Mouse (Mus musculus): ENCODE results near the gene Cep112.
"Not testable (repeated sequence)": the region's sequence is repeated elsewhere in the genome, so short reads cannot be mapped to it uniquely, and the experiment has no call there.

Gene Cep112

DNA sequence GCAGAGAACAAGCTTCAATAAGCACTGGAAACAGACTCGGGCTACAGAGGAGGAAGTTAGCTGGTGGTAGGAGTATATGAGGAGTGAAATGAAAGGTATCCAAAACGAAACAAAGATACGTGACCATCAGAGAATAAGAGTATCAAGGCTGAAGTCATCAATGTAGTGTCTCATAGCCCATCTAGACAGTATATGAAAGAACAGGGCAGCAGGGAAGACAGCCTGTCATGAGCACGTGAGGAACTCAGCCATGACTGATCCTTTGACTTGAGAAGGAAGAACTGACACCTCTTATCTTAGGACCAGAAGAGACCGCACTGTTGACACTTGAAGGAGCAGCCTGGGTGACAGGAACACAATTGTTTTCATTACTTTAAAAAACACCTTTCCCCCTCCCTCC is 373.4 kb downstream of the Cep112 start:
- DNase-seq (ENCODE audit: low spot score in 2 of 2), result no peak

- no peak for DNase-seq (ENCODE audit: low spot score in 2 of 2)
These were observed 374.7 kb downstream of the Cep112 start for GRCm38 (mm10) chr11:108799695-108800094.

DNA sequence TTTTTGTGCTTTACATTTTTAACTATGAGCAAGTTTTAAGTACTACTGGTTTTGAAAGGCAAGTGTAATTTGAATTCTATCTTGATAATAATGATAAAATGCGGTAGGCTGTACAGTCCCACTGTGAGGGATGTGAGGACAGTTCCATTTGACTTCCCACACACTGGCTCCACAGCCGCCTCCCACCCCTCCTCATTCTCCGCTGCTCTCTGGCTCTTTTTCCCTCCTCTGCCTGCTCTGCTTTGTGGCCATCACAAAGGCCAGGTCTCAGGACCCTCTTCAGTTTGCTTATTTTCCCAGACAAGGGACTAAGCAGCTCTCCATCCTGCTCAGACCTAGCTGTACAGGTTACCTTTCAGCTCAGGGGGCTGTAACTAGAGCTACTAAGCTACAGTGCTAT is 379.0 kb downstream of the Cep112 start:
- DNase-seq (ENCODE audit: low spot score in 2 of 2), result no peak

- DNase-seq (ENCODE audit: low spot score in 2 of 2), result no peak
These were observed 381.0 kb downstream of the Cep112 start for GRCm38 (mm10) chr11:108805947-108806346.

- no peak for DNase-seq (ENCODE audit: low spot score in 2 of 2)
These were observed 384.6 kb downstream of the Cep112 start for GRCm38 (mm10) chr11:108809626-108810025.

DNA sequence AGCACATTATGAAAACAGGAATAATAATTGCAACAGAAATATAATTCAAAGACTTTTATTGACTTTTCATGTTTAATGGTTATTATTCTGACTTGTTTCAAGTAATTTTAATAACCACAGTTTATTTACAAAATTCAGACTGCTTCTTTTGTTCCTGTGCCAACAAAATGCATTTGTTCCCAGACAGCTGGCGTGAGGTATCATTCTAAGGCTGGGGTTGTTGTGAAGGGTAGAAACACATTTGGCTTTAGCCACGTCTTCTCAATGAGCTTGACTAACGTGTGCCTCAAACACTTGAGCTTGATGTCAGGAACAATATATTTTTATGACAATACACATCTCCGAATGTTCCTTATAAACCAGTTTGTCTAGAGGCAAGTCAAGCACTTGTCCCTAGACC is 396.8 kb downstream of the Cep112 start:
- no peak for DNase-seq (ENCODE audit: low spot score in 2 of 2)

GRCm38 (mm10) chr11:108822257-108822656 is 397.3 kb downstream of the Cep112 start:
- no peak for DNase-seq (ENCODE audit: low spot score in 2 of 2)

DNA sequence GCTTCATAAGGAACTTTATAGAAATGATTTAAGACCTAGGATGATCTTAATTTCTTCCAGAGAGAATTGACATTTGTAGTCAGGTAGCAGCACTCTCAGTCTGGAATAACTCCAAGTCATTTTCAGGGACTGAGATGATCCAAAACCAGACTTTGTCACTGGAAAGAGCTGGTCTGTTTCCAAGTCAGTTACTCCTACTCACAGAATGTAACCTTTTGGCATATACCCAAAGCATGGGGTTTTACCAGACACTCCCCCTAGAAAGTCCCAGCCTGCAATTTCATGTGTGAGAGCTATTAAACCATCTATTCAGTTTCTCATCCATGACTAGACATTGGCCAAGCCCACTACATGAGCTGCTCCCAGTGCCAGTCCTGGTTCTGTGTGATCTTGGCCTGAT is 402.3 kb downstream of the Cep112 start:
- no peak for DNase-seq (ENCODE audit: low spot score in 2 of 2)

DNA sequence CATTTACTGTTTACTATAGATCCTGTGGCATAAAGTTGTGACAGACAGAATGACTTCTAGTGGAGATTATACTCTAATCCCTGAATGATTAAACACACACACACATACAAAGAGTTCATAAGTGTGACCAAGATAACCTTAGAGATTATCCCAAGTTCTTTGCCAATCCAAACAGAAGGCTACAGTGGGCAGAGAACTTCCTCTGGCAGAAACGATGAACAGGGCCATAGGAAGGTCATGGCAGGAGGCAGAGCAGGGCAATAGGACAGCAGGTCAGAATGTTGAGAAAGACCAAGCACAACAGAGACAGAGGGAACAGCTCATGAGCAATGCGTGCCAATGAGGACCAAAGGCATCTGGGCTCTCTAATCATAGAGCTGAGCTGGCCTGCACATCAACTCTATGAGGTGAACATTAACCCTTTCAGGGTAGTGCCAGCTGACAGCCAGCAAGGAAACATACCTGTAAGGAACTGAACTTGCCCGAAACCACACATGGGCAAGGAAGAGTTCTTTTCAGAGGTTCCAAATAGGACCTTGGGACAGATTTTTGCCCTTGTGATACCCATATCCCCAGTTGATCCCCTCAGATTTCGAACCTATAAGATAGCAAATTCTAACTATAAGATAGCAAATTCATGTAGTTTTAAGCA is 403.5 kb downstream of the Cep112 start:
- DNase-seq (ENCODE audit: low spot score in 2 of 2), result no peak

- DNase-seq (ENCODE audit: low spot score in 2 of 2), result no peak
These were observed 411.7 kb downstream of the Cep112 start for GRCm38 (mm10) chr11:108836706-108837105.

GRCm38 (mm10) chr11:108840195-108840594 is 415.2 kb downstream of the Cep112 start:
- no peak for DNase-seq (ENCODE audit: low spot score in 2 of 2)

DNA sequence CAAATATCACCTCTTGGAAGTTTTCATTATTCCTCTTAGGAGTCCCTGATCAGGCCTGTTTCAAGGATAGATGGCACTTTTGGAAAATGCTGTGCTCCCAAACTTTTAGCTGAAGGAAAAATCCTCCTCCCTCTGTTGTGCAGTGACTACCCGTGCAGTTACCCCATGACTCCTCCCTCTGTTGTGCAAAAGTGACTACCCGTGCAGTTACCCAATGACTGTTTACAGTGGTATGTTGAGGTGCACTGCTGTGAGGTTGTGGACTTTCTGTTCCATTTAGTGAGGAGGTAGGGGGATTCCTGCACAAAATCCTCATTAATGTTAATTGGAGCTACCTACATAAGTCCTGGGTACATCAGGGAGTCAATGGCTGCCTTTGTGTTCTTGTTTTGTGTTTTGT is 417.8 kb downstream of the Cep112 start:
- no peak for DNase-seq (ENCODE audit: low spot score in 2 of 2)

DNA sequence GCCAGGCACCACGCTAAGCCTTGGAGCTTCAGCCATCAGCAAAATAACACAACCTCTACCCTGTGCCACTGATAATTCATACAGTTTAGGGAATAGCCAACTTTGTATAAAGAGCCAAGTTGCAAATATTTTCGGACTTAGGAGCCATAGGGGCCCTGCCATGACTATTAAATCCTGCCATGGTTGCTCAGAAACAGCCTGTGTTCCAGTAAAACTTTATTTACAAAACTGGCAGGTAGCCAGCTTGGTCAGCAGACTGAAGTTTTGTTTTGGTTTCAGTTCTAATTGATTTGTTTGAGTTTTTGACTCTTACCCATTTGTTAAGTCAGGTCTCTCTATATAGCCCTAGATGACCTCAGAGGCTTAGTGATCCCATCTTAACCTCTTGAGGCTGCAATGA is 421.0 kb downstream of the Cep112 start:
- no peak for DNase-seq (ENCODE audit: low spot score in 2 of 2)

- no peak for DNase-seq (ENCODE audit: low spot score in 2 of 2)
These were observed 421.5 kb downstream of the Cep112 start for GRCm38 (mm10) chr11:108846479-108846878.

- no peak for DNase-seq (ENCODE audit: low spot score in 2 of 2)
These were observed 426.8 kb downstream of the Cep112 start for GRCm38 (mm10) chr11:108851771-108852170.

GRCm38 (mm10) chr11:108857254-108857653 is 432.3 kb downstream of the Cep112 start:
- DNase-seq (ENCODE audit: low spot score in 2 of 2), result no peak

DNA sequence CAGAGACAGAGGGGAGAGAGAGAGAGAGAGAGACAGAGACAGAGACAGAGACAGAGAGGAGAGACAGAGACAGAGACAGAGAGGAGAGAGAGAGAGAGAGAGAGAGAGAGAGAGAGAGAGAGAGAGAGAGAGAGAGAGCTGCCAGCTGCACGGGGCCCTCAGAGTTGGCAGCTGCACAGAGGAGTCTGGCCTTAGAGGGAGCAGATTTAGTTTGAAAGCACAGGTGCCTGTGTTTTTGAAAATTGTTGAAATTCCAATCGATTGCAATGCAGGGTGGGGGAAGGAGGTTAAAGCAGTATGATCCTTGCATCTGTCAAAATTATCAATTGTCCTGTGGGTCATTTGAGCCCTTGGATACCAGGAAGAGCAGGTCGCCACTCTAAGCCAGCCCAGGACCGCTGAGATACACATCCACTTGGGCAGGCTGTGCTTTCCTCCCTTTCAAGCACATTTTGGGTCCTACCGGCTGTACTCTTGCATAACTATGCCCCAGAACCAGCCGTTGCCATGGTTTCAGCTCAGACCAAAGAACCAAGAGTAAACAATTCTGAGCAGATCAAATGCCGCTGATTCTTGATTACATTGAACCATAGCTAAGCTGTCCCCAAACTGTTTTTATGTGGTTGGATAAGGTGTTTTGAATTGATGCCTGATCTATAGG is 432.8 kb downstream of the Cep112 start:
- no peak for DNase-seq (ENCODE audit: low spot score in 2 of 2)

GRCm38 (mm10) chr11:108858339-108858804 is 433.4 kb downstream of the Cep112 start:
- no peak for DNase-seq (ENCODE audit: low spot score in 2 of 2)

DNA sequence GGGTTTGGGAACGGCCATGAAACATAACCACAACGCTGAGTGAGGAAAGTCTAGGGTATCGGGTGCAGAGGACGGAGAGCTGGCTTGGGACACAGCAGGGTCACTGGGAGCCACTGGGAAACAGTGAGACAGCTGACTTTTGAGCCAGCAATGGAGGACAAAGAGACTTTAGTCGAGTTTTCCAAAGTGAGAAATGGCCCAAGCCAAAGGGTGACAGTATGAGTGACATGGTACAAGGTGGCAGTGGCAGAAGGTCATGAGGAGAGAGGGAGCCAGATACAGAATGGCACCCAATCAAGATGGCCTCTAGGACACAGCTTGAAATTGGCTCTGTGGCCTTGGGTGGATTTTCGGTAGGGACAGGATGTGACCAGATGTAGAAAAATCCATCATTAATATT is 433.9 kb downstream of the Cep112 start:
- no peak for DNase-seq (ENCODE audit: low spot score in 2 of 2)

- no peak for DNase-seq (ENCODE audit: low spot score in 2 of 2)
These were observed 437.4 kb downstream of the Cep112 start for GRCm38 (mm10) chr11:108862360-108862759.

DNA sequence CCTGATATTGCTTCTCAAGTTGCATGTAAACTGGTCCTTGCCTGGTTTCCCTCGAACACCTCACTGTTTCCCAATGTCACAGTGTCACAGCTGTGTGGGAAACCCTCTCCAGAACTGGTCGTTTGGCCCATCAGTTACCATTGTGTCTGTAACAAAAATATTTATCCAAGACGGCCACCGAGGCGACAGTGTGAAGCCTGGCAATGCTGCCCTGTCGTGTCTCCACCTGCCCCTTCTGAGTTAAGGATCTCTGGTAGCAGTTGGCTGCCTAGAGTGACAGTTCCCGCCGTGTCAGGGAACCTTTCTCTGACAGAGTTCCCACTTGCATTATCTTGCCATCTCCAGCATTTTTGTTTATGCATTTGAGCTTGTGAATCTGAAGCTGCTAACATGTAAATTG is 440.8 kb downstream of the Cep112 start:
- no peak for DNase-seq (ENCODE audit: low spot score in 2 of 2)

DNA sequence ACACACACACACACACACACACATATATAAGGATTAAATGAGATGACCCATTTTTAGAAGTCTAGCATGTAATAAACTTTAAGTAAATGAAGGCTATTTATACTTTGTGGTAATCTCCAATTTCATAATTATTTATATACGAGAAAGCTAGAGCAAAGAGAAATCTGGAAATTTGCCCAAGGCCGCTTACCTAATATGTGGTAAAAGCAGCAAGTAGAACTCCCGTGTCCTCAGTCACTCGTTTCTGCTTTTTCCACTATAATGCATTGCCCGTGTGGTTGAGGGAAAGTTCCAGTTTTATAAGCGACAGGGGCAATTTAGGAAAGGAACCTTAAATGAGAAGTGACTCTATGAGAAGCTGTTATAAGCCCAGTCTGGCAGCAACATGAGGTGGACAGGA is 442.5 kb downstream of the Cep112 start:
- DNase-seq (ENCODE audit: low spot score in 2 of 2), result no peak

DNA sequence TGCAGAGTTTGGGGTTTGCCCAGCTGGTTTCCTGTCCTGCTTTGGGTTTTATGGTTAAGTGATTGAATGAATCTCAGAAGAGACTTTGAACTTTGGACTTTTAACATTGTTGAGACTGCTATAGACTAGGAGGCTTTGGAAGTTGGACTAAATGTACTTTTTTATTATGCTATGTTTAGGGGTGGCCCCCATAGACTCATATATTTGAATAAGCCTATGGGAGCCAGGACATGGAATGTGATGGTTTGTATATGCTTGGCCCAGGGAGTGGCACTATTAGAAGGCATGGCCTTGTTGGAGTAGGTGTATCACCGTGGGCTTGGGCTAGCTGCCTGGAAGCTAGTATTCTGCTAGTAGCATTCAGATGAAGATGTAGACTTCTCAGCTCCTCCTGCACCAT is 446.3 kb downstream of the Cep112 start:
- not testable (repeated sequence) for DNase-seq (ENCODE audit: low spot score in 2 of 2)

- DNase-seq (ENCODE audit: low spot score in 2 of 2), result no peak
These were observed 446.8 kb downstream of the Cep112 start for GRCm38 (mm10) chr11:108871748-108872147.

All from urinary bladder, adult 18-20 months (tissue).